Mouse (Mus musculus): ENCODE data around the gene Grk1.
A peak's percentile ranks its signal among the peaks of the same experiment; 100 is the strongest.

Grk1 gene

DNA sequence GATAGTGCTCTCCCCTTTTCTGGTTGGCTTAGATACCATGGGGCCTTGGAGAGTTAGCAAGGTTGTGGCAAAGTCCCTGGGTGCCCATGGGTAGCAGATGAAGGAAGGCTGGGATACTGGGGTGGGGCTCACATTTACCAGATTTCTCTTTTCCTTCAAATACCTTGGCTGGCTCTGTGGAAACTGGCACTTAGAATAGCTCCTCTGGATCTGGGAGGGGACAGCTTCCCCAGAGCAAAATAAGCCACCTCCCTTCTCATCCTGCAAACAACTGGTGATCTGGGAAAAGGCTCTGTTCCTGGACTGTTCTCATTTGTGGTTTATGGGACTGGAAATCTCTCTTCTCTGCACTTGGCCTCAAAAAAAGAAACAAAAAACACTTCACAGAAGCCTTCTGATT lies 26.0 kb downstream of the Grk1 start:
- DNase-seq = peak; percentile 96

DNA sequence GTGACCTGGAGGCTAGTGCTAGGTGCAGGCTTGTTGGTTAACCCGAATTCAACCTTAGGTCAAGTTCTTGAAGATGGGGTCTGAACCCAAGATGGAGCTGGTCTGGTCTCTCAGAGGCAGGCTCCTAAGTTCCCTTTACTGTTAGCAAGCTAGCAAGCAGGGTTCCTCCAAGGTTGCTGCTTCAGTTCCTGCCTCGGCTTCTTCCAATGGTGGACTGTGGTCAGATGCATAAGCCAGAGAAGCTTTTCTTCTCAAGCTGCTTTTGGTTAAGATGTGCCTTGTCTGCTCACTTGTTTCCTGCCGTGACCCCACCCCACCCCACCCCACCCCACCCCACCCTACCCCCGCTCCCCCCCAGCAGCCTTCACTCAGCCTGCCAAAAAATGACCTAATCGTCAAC lies 28.2 kb downstream of the Grk1 start:
- no peak for DNase-seq

GRCm38 (mm10) chr8:13434889-13435288 lies 30.0 kb downstream of the Grk1 start, which contains the start of gene Tmem255b:
Gene Tmem255b (plus strand): TSS chr8:13435189.
- DNase-seq = no peak

GRCm38 (mm10) chr8:13436052-13436451 lies 31.2 kb downstream of the Grk1 start:
- peak; percentile 95 for DNase-seq

DNA sequence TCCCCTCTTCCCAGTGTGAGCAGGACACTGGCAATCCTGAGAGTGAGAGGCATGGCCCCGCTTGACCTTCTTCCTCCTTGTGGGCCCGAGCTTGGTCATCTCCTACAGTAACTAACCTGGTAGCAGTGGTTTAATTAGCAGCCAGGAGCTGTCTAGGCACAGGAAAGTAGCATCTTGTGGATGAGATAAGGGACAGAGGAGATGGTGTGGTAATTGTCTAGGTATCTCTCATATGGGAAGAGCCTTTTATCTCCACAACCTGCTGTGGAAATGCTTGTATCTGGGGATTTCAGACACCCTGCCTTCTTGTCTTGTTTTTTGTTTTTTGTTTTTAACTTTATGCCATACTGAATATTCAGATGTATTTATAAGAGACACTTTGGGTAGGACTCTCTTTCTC lies 32.6 kb downstream of the Grk1 start:
- no peak for DNase-seq

- no peak for DNase-seq
Observed at GRCm38 (mm10) chr8:13442152-13442551, 37.3 kb downstream of the Grk1 start.

- no peak for DNase-seq
Observed at GRCm38 (mm10) chr8:13446456-13446855, 41.6 kb downstream of the Grk1 start.

DNA sequence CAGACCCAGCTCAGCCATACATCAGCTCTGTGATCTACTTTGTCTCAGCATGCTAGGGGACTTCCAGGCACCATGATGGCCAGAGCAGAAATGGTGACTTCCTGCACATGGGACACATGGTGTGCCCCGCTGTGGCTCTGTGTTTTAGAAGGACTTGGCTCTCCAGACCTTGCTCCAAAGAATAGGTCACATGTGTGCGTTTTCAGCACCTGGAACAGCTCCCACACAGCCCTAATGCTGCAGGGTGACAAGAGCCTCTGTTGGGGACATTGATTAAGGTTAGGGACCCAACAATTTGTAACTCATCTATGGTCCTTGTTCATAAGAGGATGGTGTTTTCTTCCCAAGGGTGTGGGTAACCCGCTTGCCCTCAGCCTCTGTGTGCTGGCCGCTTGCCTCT lies 43.3 kb downstream of the Grk1 start:
- DNase-seq = no peak

- DNase-seq = no peak
Observed at GRCm38 (mm10) chr8:13451747-13452277, 46.9 kb downstream of the Grk1 start.

DNA sequence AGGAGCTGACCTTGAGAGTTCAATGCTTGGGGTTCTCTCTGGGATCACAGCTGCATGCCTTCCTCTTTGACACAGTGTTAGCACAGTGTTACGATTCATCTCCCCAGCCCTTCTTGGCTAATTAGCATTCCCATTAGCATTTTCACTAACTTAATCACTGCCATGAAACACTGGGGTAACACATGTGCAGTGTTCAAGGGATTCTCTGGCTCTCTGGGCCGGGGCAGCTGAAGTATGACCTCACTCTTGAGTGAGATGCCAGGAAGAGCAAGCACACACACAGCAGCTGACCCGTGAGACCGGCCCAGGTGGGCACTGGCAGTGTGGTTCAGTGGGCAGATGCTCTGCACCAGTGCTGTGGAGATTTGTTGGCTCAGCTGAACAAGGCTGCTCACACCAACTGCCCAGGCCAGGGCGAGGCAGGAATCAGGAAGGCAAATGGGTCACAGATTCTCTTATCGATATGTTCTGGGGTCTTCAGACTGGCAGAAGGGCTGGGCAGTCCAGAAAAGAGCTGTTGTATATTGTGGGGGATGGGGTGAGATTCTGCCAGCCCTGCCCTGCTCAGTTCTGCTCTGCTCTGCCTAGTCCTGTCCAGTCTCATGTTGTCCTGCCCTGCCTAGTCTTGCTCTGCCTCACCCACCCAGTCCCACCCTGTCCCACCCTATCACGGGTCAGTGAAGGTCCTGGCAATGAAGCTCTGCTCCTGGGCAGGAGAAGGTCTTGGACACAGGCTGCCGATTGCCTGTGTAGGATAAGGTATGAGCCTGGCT lies 49.6 kb downstream of the Grk1 start:
- DNase-seq = no peak

DNA sequence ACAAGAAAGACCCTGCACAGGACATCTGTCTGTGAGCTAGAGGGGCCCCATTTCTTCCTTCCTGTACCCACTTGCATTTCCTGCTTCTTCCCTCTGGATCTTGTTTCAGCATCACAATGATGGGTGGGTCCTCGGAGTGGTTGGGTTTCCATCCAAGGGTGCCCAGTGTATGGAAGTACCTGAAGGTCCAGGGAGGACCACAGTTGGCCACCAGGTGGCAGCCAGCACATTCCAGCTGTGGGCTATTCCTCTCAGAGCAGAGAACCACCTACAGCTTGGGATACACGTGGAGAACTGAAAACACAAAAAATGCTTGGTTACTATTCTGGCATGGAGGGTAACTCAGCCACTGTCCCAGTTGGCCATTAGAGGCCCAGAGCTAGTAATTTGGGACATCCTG lies 50.4 kb downstream of the Grk1 start:
- no peak for DNase-seq

DNA sequence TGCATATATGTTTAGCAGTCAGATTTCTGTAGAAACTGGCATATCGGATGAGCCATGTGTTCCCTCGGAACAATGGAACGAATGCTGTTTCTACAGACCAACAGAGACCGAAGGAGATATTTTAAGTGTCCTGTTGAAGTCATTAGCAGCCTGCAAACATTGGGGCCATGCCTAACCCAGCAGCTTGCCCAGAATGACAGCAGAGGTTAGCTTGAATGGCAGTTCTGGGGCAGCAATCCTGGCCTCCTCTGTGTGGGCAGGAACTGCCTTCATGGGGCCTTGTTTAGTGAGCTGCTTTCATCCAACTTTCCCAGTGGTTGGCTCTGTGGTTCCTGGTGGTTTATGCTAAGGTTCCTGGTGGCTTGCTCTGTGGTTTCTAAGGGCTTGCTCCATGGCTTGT lies 54.5 kb downstream of the Grk1 start:
- no peak for DNase-seq

DNA sequence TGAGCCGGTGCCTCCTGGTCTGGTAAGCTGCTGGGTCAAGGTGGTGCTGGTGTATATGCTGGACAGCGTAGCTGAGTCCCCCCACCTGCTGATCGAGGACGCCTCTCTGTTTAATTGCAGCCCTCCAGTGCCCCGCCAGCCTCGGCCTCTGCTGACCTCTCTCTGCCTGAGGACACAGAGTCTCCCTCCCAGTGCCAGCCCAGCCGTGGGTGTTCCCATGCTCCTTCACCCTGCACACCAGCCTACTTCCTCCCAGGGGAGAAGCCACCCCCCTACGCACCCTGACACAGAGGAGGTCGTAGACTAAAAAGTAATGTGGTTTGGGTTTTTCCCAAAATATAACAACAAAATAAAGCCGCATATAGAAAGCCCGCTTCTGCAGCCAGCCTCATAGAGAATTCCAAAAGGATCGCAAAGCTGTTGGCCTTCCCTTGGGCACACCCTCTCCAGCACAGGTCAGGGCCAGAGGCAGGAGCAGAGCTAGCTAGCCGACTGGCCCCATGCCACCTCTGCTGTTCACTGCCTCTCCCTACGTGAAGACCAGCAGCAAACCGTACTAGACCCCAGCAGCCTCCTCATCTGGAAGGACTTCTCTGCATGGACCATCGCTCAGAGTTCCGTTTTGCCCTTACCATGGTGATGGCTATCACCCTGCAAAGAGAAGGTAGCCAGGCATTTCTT lies 56.3 kb downstream of the Grk1 start:
- DNase-seq = peak; percentile 95

- peak; percentile 95 for DNase-seq
Observed at GRCm38 (mm10) chr8:13461843-13462242, 57.0 kb downstream of the Grk1 start.

- peak; percentile 96 for DNase-seq
Observed at GRCm38 (mm10) chr8:13462392-13462791, 57.5 kb downstream of the Grk1 start.

GRCm38 (mm10) chr8:13465324-13465723 lies 60.4 kb downstream of the Grk1 start:
- no peak for DNase-seq

GRCm38 (mm10) chr8:13466989-13467388 lies 62.1 kb downstream of the Grk1 start:
- peak; percentile 86 for DNase-seq

- DNase-seq = peak; percentile 89
Observed at GRCm38 (mm10) chr8:13468737-13469136, 63.9 kb downstream of the Grk1 start.

- DNase-seq = peak; percentile 91
Observed at GRCm38 (mm10) chr8:13471484-13471883, 66.6 kb downstream of the Grk1 start.
